Mouse (Mus musculus) stomach, postnatal 0 days (tissue): Measurements from ENCODE around the gene Tek. TPM values are rescaled to one million over a fixed set of nuclear protein-coding genes. Genes with fewer than 3 reads are reported as not detected.

Experiments
- ATAC-seq: fragments of 200-750 bp; cut with Nextera tagmentation; 2 replicates; pipeline ENCODE4 v1.8.0; 2017; ENCODE audit not compliant: low FRiP score, low TSS enrichment
- DNase-seq: peaks from one replicate; pipeline ENCODE4 v3.0.0-alpha.2; 2016; ENCODE audit warnings: low spot score
- H3K27ac ChIP-seq: fragments of 300-500 bp; sonication (generic); replicated peaks from 2 replicates; pipeline ENCODE4 v1.5.1; 2014; ENCODE audit warnings: mild to moderate bottlenecking, control low read depth
- H3K27me3 ChIP-seq: fragments of 300-500 bp; sonication (generic); 2 replicates; pipeline ENCODE4 v1.6.1; 2014; ENCODE audit warnings: low read length; ENCODE audit not compliant: control insufficient read depth, insufficient read depth
- H3K36me3 ChIP-seq: fragments of 300-500 bp; sonication (generic); 2 replicates; pipeline ENCODE4 v1.6.1; 2014; ENCODE audit warnings: low read length, mixed read lengths; ENCODE audit not compliant: control insufficient read depth, insufficient read depth
- H3K4me1 ChIP-seq: fragments of 300-500 bp; sonication (generic); replicated peaks from 2 replicates; pipeline ENCODE4 v1.6.1; 2014; ENCODE audit warnings: antibody characterized with exemption; ENCODE audit not compliant: control insufficient read depth, insufficient read depth
- H3K4me2 ChIP-seq: fragments of 300-500 bp; sonication (generic); replicated peaks from 2 replicates; pipeline ENCODE4 v1.6.1; 2014; ENCODE audit warnings: low read depth, mild to moderate bottlenecking, control low read depth, moderate library complexity
- H3K4me3 ChIP-seq: fragments of 300-500 bp; sonication (generic); 2 replicates; pipeline ENCODE4 v1.5.1; 2014; ENCODE audit warnings: low read depth, low read length, control low read depth
- H3K9ac ChIP-seq: fragments of 300-500 bp; sonication (generic); 2 replicates; pipeline ENCODE4 v1.6.1; 2014; ENCODE audit warnings: mild to moderate bottlenecking, low read length, control low read depth, mixed read lengths
- H3K9me3 ChIP-seq: fragments of 300-500 bp; sonication (generic); 2 replicates; pipeline ENCODE4 v1.6.1; 2016; ENCODE audit warnings: low read length; ENCODE audit not compliant: control insufficient read depth
- CTCF ChIP-seq: IDR thresholded peaks from 2 replicates; pipeline ENCODE4 v1.5.1; 2016; ENCODE audit warnings: antibody characterized with exemption, low read depth, mild to moderate bottlenecking, moderate library complexity
- EP300 ChIP-seq: optimal IDR thresholded peaks from 2 replicates; pipeline ENCODE3; 2016; ENCODE audit warnings: antibody characterized with exemption
- WGBS: fragments of 180-500 bp; shearing (Covaris S2); extraction: QIAGEN DNeasy Blood & Tissue Kit; methylation state at CpG from one replicate; pipeline ENCODE4 v1.1.7; 2014; 5-methylcytosine and 5-hydroxymethylcytosine counted together
- polyA plus RNA-seq: library from polyadenylated mRNA; unstranded; fragments of >200 nt; fragmentation: Nextera tagmentation; extraction: Ambion mirVana; gene quantifications from 2 replicates; pipeline ENCODE4 v1.2.1, GENCODE M21; 2015

The Tek gene
- polyA plus RNA-seq, 1 experiment from 2014 or later = 5.3 TPM

DNA sequence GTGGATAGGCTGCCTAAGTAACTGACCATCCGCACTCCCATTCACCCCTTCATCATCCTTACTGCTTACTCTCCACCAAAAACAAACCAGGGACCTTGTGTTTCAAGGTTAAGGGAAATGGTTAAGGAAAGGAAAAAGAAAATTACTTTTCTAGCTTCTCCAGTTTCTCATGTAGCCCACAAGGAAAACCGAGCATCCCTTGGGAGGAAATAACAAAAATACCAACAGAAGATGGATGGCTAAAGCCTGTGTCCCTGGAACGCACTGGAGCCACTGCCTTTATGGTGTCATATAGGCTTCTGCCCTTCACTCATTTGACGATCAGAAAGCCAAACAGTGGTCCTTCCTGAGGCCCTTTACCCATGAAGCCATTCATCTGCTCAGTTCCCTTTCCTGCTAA, 27.7 kb upstream of the Tek start:
- no peaks in the 10 kb centered on the region for H3K4me1 ChIP-seq
- no peak overlapping the region for H3K9ac ChIP-seq
- ATAC-seq = no peak
- no peak overlapping the region for H3K27ac ChIP-seq
- TF ChIP-seq CTCF = no peak
- TF ChIP-seq EP300 = no peak
- no peak overlapping the region for H3K4me2 ChIP-seq
- H3K36me3 ChIP-seq = no peaks in the 10 kb centered on the region
- H3K4me3 ChIP-seq = no peak overlapping the region
- no peaks in the 10 kb centered on the region for H3K27me3 ChIP-seq
- 59% methylated on average over 4 of the region's 4 CpGs for WGBS
- H3K9me3 ChIP-seq = no peaks in the 10 kb centered on the region
- DNase-seq = no peak

DNA sequence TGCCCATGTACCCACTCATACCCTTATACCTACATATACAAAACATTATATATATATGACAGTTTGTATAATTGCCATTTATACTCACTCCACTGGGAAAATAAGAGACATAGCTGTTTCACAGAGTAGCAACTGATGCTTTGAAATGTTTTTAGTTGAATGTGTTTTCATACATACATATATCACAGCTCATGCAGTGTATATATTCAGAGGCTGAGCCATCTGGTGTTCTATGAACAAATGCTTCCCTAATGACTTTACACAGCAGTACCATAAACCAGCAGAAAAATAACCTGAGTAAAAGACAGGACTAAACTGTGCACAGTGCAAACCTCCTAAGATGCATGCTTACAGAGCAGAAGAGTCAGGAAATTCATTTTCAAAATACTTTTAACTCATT, 25.3 kb upstream of the Tek start:
- no peak overlapping the region for H3K27ac ChIP-seq
- H3K36me3 ChIP-seq = no peaks in the 10 kb centered on the region
- no peak overlapping the region for H3K4me3 ChIP-seq
- no peak for DNase-seq
- no peaks in the 10 kb centered on the region for H3K4me1 ChIP-seq
- no peak overlapping the region for H3K9ac ChIP-seq
- H3K27me3 ChIP-seq = no peaks in the 10 kb centered on the region
- H3K4me2 ChIP-seq = no peak overlapping the region
- H3K9me3 ChIP-seq = no peaks in the 10 kb centered on the region
- ATAC-seq = no peak
- no peak for TF ChIP-seq CTCF
- TF ChIP-seq EP300 = no peak

DNA sequence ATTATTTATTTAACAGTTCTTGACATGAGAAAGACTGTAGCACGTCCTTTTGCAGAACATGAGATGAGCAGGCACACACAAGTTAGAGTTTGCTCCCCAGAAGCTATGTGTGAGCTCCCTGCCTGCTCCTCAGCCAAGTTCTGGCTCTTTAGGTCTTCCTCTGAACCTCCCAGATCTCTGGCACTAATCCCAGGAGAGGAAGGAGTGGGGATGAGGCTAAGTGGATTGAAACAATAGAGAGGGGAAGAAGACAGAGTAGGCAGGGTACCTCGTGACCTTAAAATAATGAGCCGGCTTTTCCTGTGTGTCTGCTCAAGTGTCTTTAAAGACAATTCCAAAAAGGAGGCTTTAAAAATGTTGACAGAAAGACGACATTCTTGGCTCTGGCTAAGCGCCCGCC, 23.9 kb upstream of the Tek start:
- no peak overlapping the region for H3K4me2 ChIP-seq
- H3K4me3 ChIP-seq = no peak overlapping the region
- H3K9ac ChIP-seq = no peak overlapping the region
- no peaks in the 10 kb centered on the region for H3K4me1 ChIP-seq
- no peak overlapping the region for H3K27ac ChIP-seq
- ATAC-seq = no peak
- no peaks in the 10 kb centered on the region for H3K36me3 ChIP-seq
- WGBS = 38% methylated on average over 6 of the region's 6 CpGs
- H3K27me3 ChIP-seq = no peaks in the 10 kb centered on the region
- TF ChIP-seq EP300 = no peak
- no peak for TF ChIP-seq CTCF
- DNase-seq = no peak
- H3K9me3 ChIP-seq = no peaks in the 10 kb centered on the region

DNA sequence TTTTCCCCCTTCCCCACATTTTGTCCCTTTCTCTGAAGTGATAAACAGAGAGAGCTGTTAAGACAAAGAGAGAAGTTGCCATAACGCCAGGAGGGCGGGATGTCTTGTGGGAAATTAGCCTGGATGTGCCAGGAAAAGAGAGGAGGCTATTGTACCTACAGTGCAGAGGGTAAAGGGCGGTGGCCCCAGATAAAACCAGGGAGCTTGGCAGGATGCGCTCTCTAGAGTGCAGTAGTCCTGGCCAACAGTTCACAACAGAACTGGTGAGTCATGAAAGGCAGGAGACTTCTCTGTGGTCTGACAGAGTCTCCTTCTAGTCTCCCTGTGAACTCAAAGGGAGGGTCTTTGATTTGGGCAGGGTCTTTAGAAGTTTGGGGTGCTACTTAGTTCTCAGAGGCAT, 13.3 kb upstream of the Tek start:
- DNase-seq (no peak), ATAC-seq (no peak)
- WGBS = 73% methylated on average over 4 of the region's 4 CpGs
- Histone ChIP-seq H3K4me1 (no peaks in the 10 kb centered on the region), H3K9me3 (no peaks in the 10 kb centered on the region), H3K27me3 (no peaks in the 10 kb centered on the region), H3K9ac (no peak overlapping the region), H3K4me3 (no peak overlapping the region), H3K36me3 (no peaks in the 10 kb centered on the region), H3K27ac (no peak overlapping the region), H3K4me2 (no peak overlapping the region)
- no peak for TF ChIP-seq EP300
- TF ChIP-seq CTCF = no peak

DNA sequence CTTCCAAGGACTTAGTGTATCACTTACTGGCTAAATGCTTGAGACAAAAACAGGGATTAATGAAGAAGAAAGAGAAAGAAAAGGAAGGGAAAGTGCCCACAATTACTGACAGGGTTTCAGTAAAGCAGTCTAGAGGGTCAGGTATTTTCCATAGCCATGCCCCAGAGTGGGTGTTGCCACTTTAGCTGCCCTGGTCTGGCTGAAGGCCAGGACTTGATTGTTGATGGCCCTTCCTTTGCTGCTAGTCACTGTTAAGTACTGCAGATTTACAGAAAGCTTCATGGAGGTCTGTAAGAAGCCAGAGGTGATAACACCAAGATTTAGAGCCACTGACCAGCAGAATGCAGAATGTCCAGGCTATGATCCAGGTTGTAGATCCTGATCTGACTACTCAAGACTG, 6.4 kb upstream of the Tek start:
- no peak for TF ChIP-seq CTCF
- DNase-seq (no peak), ATAC-seq (no peak)
- Histone ChIP-seq H3K4me1 (no peaks in the 10 kb centered on the region), H3K9ac (no peak overlapping the region), H3K4me3 (no peak overlapping the region), H3K36me3 (no peaks in the 10 kb centered on the region), H3K27ac (no peak overlapping the region), H3K9me3 (no peaks in the 10 kb centered on the region), H3K27me3 (no peaks in the 10 kb centered on the region), H3K4me2 (no peak overlapping the region)

DNA sequence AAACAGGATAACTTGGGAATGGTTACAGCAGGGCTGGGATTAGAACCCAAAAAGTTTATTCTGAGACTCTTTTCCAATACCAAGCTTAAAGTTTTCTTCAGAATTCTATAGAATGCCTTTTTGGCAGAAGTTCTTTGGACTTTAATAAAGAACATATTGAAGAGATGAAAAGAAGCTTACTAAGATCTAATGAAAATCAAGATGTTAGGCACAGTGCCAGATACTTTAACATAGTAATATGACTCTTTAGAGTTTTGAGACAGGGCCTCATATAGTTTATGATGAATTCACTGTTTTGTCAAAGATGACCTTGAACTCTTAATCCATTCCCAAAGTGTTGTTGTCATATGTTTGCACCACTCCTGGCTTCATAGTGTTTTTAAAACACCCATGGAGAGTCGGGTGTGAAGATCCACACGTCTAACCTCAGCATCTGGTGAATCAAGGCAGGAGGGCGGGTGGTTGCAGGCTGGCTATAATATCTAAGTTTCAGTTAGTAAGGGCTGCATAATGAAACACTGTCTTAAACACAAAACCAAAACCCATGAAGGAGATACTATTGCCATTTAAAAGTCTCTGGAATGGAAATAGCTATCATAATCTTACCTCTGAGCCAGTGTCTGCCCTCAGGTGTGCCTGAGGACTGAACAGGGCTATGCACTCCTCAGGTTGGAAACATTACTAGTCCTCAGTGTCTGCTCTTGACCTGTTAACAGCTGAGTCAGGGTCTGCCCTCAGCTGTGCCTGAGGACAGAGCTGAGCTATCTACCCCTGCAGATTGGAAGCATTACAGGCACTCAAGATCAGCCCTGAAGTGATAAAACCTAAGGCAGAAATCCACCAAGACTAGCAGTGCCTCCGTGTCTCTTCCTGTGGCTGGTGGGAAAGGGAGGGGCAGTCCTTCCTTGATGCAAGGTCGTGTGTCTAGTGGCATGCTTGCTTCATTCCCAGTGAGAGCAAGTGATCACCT, 1.5 kb upstream of the Tek start:
- Histone ChIP-seq H3K27me3 (no peaks in the 10 kb centered on the region), H3K9ac (no peak overlapping the region), H3K36me3 (no peaks in the 10 kb centered on the region), H3K4me3 (no peak overlapping the region), H3K9me3 (no peaks in the 10 kb centered on the region), H3K27ac (no peak overlapping the region), H3K4me1 (no peaks in the 10 kb centered on the region), H3K4me2 (no peak overlapping the region)
- no peak for ATAC-seq
- DNase-seq = no peak
- TF ChIP-seq EP300 (no peak), CTCF (no peak)
- WGBS = 49% methylated on average over 5 of the region's 5 CpGs
